Mouse (Mus musculus) right cerebral cortex, postnatal 14 days (tissue): Measurements from ENCODE around the gene Serpina1b.
"Not testable (repeated sequence)": the region's sequence is repeated elsewhere in the genome, so short reads cannot be mapped to it uniquely, and the experiment has no call there.

ENCODE experiments used
- DNase-seq: peaks from one replicate; pipeline ENCODE4 v3.0.0; 2022

Serpina1b gene

DNA sequence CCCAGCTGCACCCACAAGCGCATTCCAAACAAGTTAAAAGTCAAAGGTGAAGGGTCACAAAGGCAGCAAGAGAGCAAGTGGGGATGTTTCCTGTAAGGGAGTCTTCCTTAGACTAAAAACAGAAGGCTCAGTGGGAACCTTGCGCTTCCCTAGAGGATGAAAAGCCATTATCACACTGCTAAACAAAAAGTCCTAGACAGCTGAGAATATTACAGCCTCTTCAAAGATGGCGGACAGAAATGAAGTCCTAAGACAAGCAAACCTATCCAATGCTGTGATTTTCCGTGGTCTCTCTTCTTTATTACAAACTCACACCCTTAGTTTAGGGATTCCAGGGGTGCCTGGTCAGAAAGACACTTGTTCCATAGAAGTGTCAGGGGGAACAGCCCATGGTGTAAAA, at the start of gene Serpina1b:
Serpina1b (minus strand) TSS at position 101 of the 400 bp plus-strand sequence.
- not testable (repeated sequence) for DNase-seq

DNA sequence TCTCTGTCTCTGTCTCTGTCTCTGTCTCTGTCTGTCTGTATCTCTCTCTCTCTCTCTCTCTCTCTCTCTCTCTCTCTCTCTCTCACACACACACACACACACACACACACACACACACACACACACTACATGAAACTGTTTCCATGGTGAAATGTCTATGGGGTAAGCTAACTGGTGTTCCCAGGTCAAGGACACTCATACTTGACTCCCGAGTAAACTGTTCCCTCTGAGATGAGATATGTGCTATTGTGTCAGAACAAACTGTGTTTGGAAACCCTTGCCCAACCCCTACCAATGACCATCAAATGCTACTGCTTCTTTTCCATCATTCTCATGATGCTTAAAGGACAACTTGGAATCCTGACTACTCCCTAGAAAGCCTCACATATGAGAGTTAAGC, 36.7 kb upstream of the Serpina1b start:
- DNase-seq: not testable (repeated sequence)

GRCm38 (mm10) chr12:103863101-103863974, 33.2 kb upstream of the Serpina1b start, which contains the start of gene Serpina1a:
Gene Serpina1a, minus strand, starts transcription at chr12:103863562.
- not testable (repeated sequence) for DNase-seq

- DNase-seq: no peak
Observed at GRCm38 (mm10) chr12:103860976-103861375, 30.8 kb upstream of the Serpina1b start.

DNA sequence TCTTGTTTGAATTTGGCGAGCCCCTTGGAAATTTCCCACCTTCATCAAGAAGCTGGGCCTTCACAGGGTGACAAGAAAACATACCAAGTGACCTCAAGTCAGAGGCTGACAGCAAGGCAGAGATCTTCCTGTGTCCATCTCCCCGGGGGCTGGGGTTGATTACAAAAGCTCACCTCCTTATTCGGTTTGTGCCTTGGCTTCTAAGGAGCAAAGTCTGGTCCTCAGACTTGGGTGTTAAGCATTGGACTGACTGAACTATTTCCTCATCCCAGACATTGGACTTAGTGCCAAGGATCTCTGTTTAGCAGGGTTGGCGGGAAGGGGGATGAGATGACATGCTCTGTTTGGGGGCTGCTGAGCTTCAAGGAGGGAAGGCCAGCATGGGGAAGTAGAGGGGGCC, 30.4 kb upstream of the Serpina1b start:
- not testable (repeated sequence) for DNase-seq

DNA sequence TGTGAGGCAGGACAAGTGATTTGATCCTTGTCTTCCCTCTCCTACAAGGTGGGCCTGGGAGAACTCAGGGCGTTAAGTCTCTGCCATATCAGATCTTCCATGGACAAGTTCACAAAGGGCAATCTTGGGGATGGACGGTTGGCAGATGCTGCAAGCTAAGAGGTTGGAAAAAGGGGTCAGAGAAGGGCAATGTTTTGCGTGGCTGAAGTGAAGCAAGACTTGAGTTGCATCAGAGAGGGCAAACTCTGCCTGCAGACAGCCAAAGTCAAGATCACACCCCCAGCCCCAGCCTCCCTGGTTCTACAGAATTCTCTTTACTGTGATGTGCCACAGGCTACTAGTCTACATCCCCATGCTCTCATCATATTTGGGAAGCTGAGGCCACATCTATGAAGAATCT, 29.4 kb upstream of the Serpina1b start:
- DNase-seq: not testable (repeated sequence)

DNA sequence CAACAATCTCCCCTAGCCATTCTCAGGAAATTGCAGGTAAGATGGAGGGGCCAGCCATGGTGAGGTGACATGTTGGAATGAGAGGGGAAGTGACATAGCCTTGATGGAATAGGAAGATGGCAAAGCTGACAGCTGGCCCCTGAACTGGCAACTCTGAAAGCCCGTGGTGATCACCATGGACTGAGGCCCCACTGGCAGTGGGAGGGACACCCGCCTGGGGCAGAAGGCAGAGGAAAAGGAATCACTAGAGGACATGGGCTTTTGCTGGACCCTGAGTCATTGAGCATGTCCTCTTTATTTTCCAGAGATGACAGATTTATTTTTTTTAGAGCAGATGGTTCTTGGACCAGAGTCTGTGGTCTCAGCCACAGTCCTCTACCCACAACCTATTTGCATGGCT, 22.9 kb upstream of the Serpina1b start:
- not testable (repeated sequence) for DNase-seq

DNA sequence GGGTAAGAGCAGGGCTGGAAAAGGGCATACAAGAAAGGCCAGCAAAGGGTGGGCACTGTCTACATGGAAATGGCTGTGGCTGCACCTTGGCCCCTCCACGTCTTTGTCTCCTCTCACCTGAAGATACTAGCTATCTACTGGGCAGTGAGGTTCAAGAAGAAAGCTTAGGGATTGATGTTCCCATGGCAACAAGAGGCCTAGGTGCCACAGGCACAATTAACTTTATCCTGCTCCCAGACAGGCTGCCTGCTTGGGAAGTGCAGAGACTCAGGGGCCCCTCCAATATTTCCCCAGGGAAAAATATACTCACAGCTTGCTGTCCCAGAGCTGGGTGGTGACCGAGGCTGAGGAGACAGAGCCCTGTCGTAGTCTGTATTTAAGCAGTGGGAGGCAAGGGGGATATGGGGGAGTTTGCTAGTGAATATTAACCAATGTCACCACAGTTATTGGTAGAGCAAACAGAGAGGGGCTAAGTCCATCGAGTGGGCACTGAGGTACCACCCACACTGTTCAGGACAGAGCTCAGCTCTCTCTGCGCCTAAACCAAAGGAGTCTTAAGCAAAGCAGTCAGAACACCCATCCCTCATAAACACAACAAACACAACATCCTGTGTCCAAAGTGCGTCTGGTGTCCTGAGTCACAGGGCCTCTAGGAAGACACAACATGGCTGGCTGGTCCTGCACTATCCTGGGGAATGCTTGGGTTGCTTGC, 2.4 kb downstream of the Serpina1b start:
- not testable (repeated sequence) for DNase-seq

DNA sequence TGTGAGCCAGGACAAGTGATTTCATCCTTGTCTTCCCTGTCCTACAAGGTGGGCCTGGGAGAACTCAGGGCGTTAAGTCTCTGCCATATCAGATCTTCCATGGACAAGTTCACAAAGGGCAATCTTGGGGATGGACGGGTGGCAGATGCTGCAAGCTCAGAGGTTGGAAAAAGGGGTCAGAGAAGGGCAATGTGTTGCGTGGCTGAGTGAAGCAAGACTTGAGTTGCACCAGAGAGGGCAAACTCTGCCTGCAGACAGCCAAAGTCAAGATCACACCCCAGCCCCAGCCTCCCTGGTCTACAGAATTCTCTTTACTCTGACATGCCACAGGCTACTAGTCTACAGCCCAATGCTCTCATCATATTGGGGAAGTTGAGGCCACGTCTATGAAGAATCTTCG, 6.3 kb downstream of the Serpina1b start:
- DNase-seq: not testable (repeated sequence)

- not testable (repeated sequence) for DNase-seq
Observed at GRCm38 (mm10) chr12:103773246-103773851, 56.8 kb downstream of the Serpina1b start, which contains the start of gene Serpina1d. Gene Serpina1d, minus strand, starts transcription at chr12:103773592.

GRCm38 (mm10) chr12:103770597-103770996, 59.6 kb downstream of the Serpina1b start:
- DNase-seq: not testable (repeated sequence)

- not testable (repeated sequence) for DNase-seq
Observed at GRCm38 (mm10) chr12:103763083-103763482, 67.1 kb downstream of the Serpina1b start.

DNA sequence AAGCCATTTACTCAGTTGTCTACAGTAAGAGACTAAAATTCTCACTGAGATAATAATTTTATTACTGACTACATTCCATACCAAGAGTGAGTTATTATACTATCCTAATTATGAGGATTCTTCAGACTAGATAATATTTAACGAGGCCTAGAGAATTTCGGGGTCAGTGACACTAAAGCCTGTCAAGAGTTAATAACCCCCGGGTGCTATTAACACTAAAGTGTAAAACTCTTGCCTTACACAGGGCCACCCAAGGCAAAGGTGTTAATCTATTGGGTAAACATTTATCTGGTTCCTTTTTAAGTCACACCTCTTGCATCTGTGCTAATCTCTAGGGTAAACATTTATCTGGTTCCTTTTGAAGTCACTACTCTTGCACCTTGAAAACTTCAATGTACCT, 69.9 kb downstream of the Serpina1b start:
- DNase-seq: not testable (repeated sequence)

- DNase-seq: not testable (repeated sequence)
Observed at GRCm38 (mm10) chr12:103745957-103746356, 84.2 kb downstream of the Serpina1b start.

DNA sequence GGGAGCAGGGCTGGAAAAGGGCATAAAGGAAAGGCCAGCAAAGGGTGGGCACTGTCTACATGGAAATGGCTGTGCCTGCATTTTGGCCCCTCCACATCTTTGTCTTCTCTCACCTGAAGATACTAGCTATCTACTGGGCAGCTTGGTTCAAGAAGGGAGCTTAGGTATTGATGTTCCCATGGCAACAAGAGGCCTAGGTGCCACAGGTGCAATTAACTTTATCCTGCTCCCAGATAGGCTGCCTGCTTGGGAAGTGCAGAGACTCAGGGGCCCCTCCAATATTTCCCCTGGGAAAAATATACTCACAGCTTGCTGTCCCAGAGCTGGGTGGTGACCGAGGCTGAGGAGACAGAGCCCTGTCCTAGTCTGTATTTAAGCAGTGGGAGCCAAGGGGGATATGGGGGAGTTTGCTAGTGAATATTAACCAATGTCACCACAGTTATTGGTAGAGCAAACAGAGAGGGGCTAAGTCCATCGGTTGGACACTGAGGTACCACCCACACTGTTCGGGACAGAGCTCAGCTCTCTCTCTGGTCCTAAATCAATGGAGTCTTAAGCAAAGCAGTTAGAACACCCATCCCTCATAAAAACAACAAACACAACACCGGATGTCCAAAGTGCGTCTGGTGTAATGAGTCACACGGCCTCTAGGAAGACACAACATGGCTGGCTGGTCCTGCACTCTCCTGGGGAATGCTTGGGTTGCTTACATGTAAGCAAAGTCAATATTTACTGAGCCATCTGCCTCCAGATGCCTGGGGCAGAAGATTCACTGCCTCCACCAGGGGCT, 92.2 kb downstream of the Serpina1b start:
- DNase-seq: not testable (repeated sequence)

DNA sequence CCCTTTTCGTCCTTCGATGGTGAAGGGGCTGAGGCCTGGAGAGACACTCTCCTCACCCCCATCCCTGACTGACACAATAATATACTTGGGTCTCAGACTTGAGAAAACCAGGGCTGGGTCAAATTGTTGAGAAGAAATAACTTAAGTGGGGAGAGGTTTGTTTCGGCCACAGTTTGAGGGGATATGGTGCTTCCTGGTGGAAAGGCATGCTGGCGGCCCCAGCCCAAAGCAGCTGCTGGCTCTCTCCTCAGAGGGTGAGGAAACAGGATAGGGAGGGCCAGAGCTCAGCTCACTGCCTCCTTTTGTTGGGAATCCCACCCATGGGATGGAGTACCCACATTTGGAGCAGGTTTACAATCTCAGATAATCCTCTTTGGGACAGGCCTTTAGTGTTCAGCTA, 94.6 kb downstream of the Serpina1b start:
- not testable (repeated sequence) for DNase-seq

DNA sequence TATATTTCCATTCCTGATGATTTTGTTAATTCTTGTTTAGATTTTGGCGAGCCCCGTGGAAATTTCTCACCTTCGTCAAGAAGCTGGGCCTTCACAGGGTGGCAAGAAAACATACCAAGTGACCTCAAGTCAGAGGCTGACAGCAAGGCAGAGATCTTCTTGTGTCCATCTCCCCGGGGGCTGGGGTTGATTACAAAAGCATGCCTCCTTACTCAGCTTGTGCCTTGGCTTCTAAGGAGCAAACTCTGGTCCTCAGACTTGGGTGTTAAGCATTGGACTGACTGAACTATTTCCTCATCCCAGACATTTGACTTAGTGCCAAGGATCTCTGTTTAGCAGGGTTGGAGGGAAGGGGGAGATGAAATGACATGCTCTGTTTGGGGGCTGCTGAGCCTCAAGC, 95.1 kb downstream of the Serpina1b start:
- DNase-seq: not testable (repeated sequence)

DNA sequence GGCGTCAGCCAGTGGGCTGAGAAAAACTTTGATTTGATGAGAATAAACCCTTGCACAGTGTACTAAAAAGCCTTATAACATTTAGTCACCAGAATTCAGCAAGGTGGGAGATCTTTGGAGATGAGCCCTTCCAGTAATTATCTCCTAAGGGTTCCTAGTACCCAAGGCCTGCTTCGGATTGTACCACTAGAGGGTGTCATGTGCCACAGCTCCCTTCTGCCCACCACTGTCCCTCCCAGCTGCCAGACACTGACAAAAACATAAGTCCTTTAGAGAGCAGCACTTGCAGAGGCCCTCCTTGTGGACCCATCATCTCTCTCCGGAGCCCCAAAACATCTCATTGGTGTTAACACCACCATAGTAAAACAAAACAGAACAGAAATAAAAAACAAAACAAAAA, 118.6 kb downstream of the Serpina1b start:
- DNase-seq: no peak

GRCm38 (mm10) chr12:103710405-103710804, 119.8 kb downstream of the Serpina1b start:
- DNase-seq: no peak

- DNase-seq: no peak
Observed at GRCm38 (mm10) chr12:103706113-103706512, 124.1 kb downstream of the Serpina1b start.

GRCm38 (mm10) chr12:103705547-103705946, 124.6 kb downstream of the Serpina1b start:
- DNase-seq: no peak

DNA sequence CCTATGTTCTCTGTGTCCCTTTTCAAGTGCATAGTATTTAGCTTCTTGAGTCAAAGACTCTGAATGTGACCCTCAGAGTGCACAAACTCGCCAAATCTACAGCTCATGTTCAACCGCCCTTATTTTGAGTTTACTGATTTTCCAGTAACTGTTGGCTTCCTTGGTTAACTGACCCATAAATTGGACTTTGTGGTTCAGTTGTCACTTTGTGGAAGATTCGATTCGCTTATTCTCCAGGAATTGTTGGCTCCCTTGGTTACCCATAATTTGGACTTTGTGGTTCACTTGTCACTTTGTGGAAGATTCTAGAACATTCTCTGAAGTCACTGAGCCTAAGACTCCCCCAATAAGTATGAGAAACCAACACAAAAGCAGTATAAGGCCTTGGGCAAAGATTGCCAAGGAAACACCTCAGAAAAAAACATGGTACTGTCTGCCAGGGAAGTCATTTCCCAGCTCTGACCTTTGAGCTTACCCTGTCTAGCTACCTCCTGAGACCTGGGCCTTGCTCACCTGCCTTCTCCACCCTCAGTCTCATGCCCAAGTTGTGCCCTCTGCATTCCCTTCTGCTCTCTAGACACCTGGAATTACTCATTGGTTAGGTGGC, 129.9 kb downstream of the Serpina1b start:
- no peak for DNase-seq
